Mouse (Mus musculus): ENCODE results near the gene Plekho1.

DNA sequence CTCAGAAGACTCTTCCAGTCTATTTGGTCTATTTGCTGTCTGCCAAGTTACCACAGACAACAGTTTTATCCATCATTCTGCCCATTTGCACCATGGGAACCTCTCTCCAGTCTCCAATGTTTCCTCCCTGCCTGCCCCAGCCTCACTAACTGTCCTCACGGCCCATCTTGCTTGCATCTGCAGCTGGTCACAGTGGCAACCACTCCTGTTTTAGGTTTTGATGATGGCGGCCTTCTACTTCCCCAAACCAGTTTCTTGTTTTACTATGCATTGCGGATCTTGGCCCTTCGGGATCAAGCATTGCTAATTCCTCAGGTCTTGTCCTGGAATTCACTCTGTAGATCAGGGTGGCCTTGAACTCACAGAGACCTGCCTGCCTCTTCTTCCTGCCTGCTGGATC, 13.7 kb downstream of the Plekho1 start:
- TF ChIP-seq CTCF (IDR thresholded peaks at IDR 0.05; ENCODE audit: low read depth) (no peak), EP300 (IDR thresholded peaks at IDR 0.05; ENCODE audit: low read depth) (no peak)

All from liver, embryonic 14.5 days (tissue).